Mouse (Mus musculus): ENCODE results near the gene Fam126b. TPM values are rescaled to one million over a fixed set of nuclear protein-coding genes. Genes with fewer than 3 reads are reported as not detected.

The Fam126b gene
- polyA plus RNA-seq, 1 experiment from 2014 or later: 6.2 TPM

DNA sequence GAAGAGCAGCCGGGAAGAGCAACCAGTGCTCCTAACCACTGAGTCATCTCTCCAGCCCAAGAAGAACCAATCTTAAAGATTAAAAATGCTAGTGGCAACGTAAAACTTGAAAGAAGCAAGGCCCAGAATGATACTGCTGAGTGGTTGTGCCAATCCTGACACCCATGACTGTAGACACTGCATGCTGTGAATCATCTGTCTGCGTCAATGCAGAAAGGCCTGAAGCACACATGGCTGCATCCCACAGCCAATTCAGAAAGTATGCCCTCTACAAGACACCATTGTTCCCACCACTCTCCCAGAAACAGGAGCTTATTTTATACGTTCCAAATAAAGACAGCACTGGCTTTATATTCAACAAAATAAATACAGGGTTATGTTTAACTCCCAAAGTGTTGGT, 103.5 kb downstream of the Fam126b start:
- H3K9ac ChIP-seq (ENCODE audit: low read depth, low read length): no peak overlapping the region
- no peak for TF ChIP-seq CTCF (IDR thresholded peaks at IDR 0.05; ENCODE audit: low read depth)
- H3K36me3 ChIP-seq (ENCODE audit: control insufficient read depth, insufficient read depth): peaks cover 28% of the 10 kb centered on the region
- ATAC-seq: no peak
- no peak overlapping the region for H3K4me2 ChIP-seq (replicated peaks; ENCODE audit: low read depth)
- H3K9me3 ChIP-seq (ENCODE audit: control insufficient read depth): no peaks in the 10 kb centered on the region
- no peaks in the 10 kb centered on the region for H3K27me3 ChIP-seq (replicated peaks; ENCODE audit: control insufficient read depth, insufficient read depth, low read length)
- 90% methylated on average over 4 of the region's 4 CpGs for WGBS
- H3K27ac ChIP-seq (ENCODE audit: low read depth, low read length): no peak overlapping the region
- no peak overlapping the region for H3K4me3 ChIP-seq (ENCODE audit: low read depth, low read length)
- H3K4me1 ChIP-seq (replicated peaks; ENCODE audit: control insufficient read depth, insufficient read depth, low read length): no peaks in the 10 kb centered on the region

DNA sequence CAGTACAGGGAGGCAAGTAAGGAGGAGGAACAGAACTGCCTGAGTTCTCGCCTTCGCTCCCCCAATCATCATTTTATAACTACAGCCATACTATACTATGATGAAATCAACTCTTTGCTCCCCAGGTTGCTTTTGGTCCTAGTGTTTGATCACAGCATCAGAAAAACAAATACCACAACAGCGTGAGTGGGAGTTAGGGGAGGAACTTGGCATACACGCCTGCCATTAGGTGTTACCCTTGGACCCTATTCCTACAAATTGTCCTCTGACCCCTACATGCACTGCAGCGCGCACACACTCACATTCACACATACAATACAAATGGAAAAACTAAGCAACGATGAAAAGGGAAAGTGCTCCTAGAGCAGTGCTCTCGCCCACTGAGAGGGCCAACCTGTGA, 110.5 kb downstream of the Fam126b start:
- H3K4me3 ChIP-seq (ENCODE audit: low read depth, low read length): no peak overlapping the region
- no peaks in the 10 kb centered on the region for H3K27me3 ChIP-seq (replicated peaks; ENCODE audit: control insufficient read depth, insufficient read depth, low read length)
- no peak overlapping the region for H3K4me2 ChIP-seq (replicated peaks; ENCODE audit: low read depth)
- no peak for TF ChIP-seq CTCF (IDR thresholded peaks at IDR 0.05; ENCODE audit: low read depth)
- 93% methylated on average over 8 of the region's 8 CpGs for WGBS
- H3K9me3 ChIP-seq (ENCODE audit: control insufficient read depth): no peaks in the 10 kb centered on the region
- H3K4me1 ChIP-seq (replicated peaks; ENCODE audit: control insufficient read depth, insufficient read depth, low read length): no peaks in the 10 kb centered on the region
- H3K9ac ChIP-seq (ENCODE audit: low read depth, low read length): no peak overlapping the region
- no peak overlapping the region for H3K27ac ChIP-seq (ENCODE audit: low read depth, low read length)
- peaks cover 48% of the 10 kb centered on the region for H3K36me3 ChIP-seq (ENCODE audit: control insufficient read depth, insufficient read depth)
- ATAC-seq: no peak

Other genes starting within 250 kb of the Fam126b start
- gene Bzw1, start 193.4 kb downstream of the Fam126b start, polyA plus RNA-seq (2015; fragmentation: Nextera tagmentation; extraction: Ambion mirVana): 207 and 216 TPM in 2 replicates
- 95.8 and 103 TPM in 2 replicates for gene Clk1, start 162.3 kb downstream of the Fam126b start, polyA plus RNA-seq (2015; fragmentation: Nextera tagmentation; extraction: Ambion mirVana)
- gene Nif3l1, start 141.2 kb downstream of the Fam126b start, polyA plus RNA-seq (2015; fragmentation: Nextera tagmentation; extraction: Ambion mirVana): 24.9 TPM in 2 replicates
- gene Ppil3, start 140.8 kb downstream of the Fam126b start, polyA plus RNA-seq (2015; fragmentation: Nextera tagmentation; extraction: Ambion mirVana): 24.6 and 28.0 TPM in 2 replicates
- 8.1 and 9.3 TPM in 2 replicates for gene Orc2, start 81.2 kb downstream of the Fam126b start, polyA plus RNA-seq (2015; fragmentation: Nextera tagmentation; extraction: Ambion mirVana)
- 285 and 298 TPM in 2 replicates for gene Ndufb3, start 61 bp upstream of the Fam126b start, polyA plus RNA-seq (2015; fragmentation: Nextera tagmentation; extraction: Ambion mirVana)
- 10.6 and 13.9 TPM in 2 replicates for gene Als2cr12, start 109.7 kb upstream of the Fam126b start, polyA plus RNA-seq (2015; fragmentation: Nextera tagmentation; extraction: Ambion mirVana)
- 28.9 and 33.7 TPM in 2 replicates for gene Cflar, start 125.2 kb upstream of the Fam126b start, polyA plus RNA-seq (2015; fragmentation: Nextera tagmentation; extraction: Ambion mirVana)
- gene Casp8, start 209.1 kb upstream of the Fam126b start, polyA plus RNA-seq (2015; fragmentation: Nextera tagmentation; extraction: Ambion mirVana): 39.1 and 51.0 TPM in 2 replicates

Data from intestine, postnatal 0 days (tissue).